ENCODE assay signal across 28 mouse cellular contexts in genomic region chr6:86967166-86967565, GRCm38 (mm10).
"Had no signal": no experiment of that assay in that cellular context is flagged by ENCODE, and none has a peak within 500 bp of the region (broad histone marks: within the 10 kb centered on the region; RNA-seq: fewer than 3 reads in every experiment).

No protein-coding gene starts in this region.

- H3K4me1 ChIP-seq: embryonic facial prominence, embryonic 10.5 days; embryonic facial prominence, embryonic 12.5 days; embryonic facial prominence, embryonic 13.5 days; embryonic facial prominence, embryonic 15.5 days; forebrain, embryonic 10.5 days; forebrain, embryonic 12.5 days; forebrain, embryonic 13.5 days; forebrain, embryonic 15.5 days had no signal

- H3K9me3 ChIP-seq: embryonic facial prominence, embryonic 10.5 days; embryonic facial prominence, embryonic 12.5 days; embryonic facial prominence, embryonic 13.5 days; embryonic facial prominence, embryonic 15.5 days; forebrain, embryonic 10.5 days; forebrain, embryonic 12.5 days; forebrain, embryonic 13.5 days; forebrain, embryonic 15.5 days had no signal

- H3K27me3 ChIP-seq: embryonic facial prominence, embryonic 12.5 days; embryonic facial prominence, embryonic 13.5 days; embryonic facial prominence, embryonic 15.5 days; forebrain, embryonic 12.5 days; forebrain, embryonic 13.5 days; forebrain, embryonic 15.5 days had no signal

- ATAC-seq: forebrain, embryonic 13.5 days; forebrain, embryonic 14.5 days; forebrain, embryonic 15.5 days; forebrain, embryonic 16.5 days; forebrain, postnatal 0 days had no signal

- H3K9ac ChIP-seq: embryonic facial prominence, embryonic 12.5 days; embryonic facial prominence, embryonic 13.5 days; embryonic facial prominence, embryonic 15.5 days; forebrain, embryonic 12.5 days; forebrain, embryonic 13.5 days; forebrain, embryonic 15.5 days; forebrain, postnatal 0 days had no signal

- H3K27ac ChIP-seq: embryonic facial prominence, embryonic 10.5 days; embryonic facial prominence, embryonic 12.5 days; embryonic facial prominence, embryonic 13.5 days; embryonic facial prominence, embryonic 15.5 days; forebrain, embryonic 10.5 days; forebrain, embryonic 12.5 days; forebrain, embryonic 13.5 days; forebrain, embryonic 15.5 days; gastrocnemius, adult 2 months; heart, adult 2 months had no signal

- DNase-seq: cerebellum, adult 2 months; cerebellum, adult 8-10 months; cerebellum, adult 9-10 months; cerebellum, adult 9-11 months; cerebellum, postnatal 10 days; cerebellum, postnatal 14 days; cerebellum, postnatal 25 days; cerebellum, postnatal 36 days; embryo, embryonic 11 days; forebrain, postnatal 0 days; gastrocnemius, adult 2 months; gastrocnemius, postnatal 10 days; gastrocnemius, postnatal 14 days; gastrocnemius, postnatal 25 days; gastrocnemius, postnatal 36 days; heart, adult 18-20 months; heart, adult 2 months had no signal

- H3K4me2 ChIP-seq: embryonic facial prominence, embryonic 12.5 days; embryonic facial prominence, embryonic 13.5 days; embryonic facial prominence, embryonic 15.5 days; forebrain, embryonic 12.5 days; forebrain, embryonic 13.5 days; forebrain, embryonic 15.5 days had no signal

- H3K4me3 ChIP-seq: embryonic facial prominence, embryonic 10.5 days; embryonic facial prominence, embryonic 12.5 days; embryonic facial prominence, embryonic 13.5 days; embryonic facial prominence, embryonic 15.5 days; erythroblast, embryonic 14.5 days; forebrain, embryonic 10.5 days; forebrain, embryonic 12.5 days; forebrain, embryonic 13.5 days; forebrain, embryonic 15.5 days; gastrocnemius, adult 2 months; heart, adult 2 months had no signal
